22 mouse cellular contexts compared by ENCODE assay signal in genomic region chr10:41274871-41275270, GRCm38 (mm10). TPM values are rescaled to one million over a fixed set of nuclear protein-coding genes. Genes with fewer than 3 reads are reported as not detected.
"Had no signal": no experiment of that assay in that cellular context is flagged by ENCODE, and none has a peak within 500 bp of the region (broad histone marks: within the 10 kb centered on the region; RNA-seq: fewer than 3 reads in every experiment).

No protein-coding gene starts in this region.

- DNase-seq: retina, postnatal 1 day; right cerebral cortex, adult 18-20 months; right cerebral cortex, postnatal 14 days; right cerebral cortex, postnatal 25 days; right cerebral cortex, postnatal 4 days; spleen, adult 18-20 months; thymus, adult 18-20 months; thymus, adult 2 months; thymus, postnatal 14 days; thymus, postnatal 25 days; thymus, postnatal 36 days; thymus, postnatal 4 days had no signal

- H3K4me2 ChIP-seq: neural tube, embryonic 13.5 days; neural tube, embryonic 15.5 days; stomach, embryonic 15.5 days had no signal

- H3K36me3 ChIP-seq: neural tube, embryonic 13.5 days; stomach, embryonic 15.5 days had no signal

- H3K4me1 ChIP-seq: neural tube, embryonic 15.5 days; stomach, embryonic 15.5 days had no signal

- H3K9me3 ChIP-seq: neural tube, embryonic 13.5 days; neural tube, embryonic 15.5 days; stomach, embryonic 15.5 days had no signal

- H3K27me3 ChIP-seq: neural tube, embryonic 13.5 days; neural tube, embryonic 15.5 days; stomach, embryonic 15.5 days had no signal

- H3K27ac ChIP-seq: neural tube, embryonic 13.5 days; neural tube, embryonic 15.5 days; stomach, embryonic 15.5 days; stomach, postnatal 0 days had no signal

- H3K4me3 ChIP-seq: neural tube, embryonic 13.5 days; neural tube, embryonic 15.5 days; stomach, embryonic 15.5 days had no signal

- H3K9ac ChIP-seq: neural tube, embryonic 13.5 days; neural tube, embryonic 15.5 days; stomach, embryonic 15.5 days had no signal

RNA-seq across cellular contexts. Expression of gene Ak9, which starts 28.9 kb away (rescaled TPM):
- total RNA-seq: neutrophil, adult 5-6 weeks had no signal
- polyA plus RNA-seq: small intestine, adult 2 months; spleen, adult 2 months; stomach, embryonic 14.5 days; stomach, embryonic 16.5 days; stomach, postnatal 0 days; urinary bladder, adult 2 months had no signal
